Mouse (Mus musculus) C2C12 (cell line): ENCODE measurements around the gene Tmco4. TPM values are rescaled to one million over a fixed set of nuclear protein-coding genes. Genes with fewer than 3 reads are reported as not detected.

Experiments used
- H3K27me3 ChIP-seq: one replicate; pipeline ENCODE4 v1.6.1; 2011; ENCODE audit not compliant: control insufficient read depth, insufficient read depth, insufficient read length
- H3K36me3 ChIP-seq: one replicate; pipeline ENCODE4 v1.6.1; 2011; ENCODE audit not compliant: control insufficient read depth, insufficient read depth
- H3K4me3 ChIP-seq: one replicate; pipeline ENCODE4 v1.5.1; 2011; ENCODE audit warnings: mild to moderate bottlenecking, control low read depth; ENCODE audit not compliant: poor library complexity, insufficient read depth, severe bottlenecking
- H3K79me2 ChIP-seq: one replicate; pipeline ENCODE4 v1.6.1; 2011; ENCODE audit not compliant: control insufficient read depth, insufficient read depth
- H3K79me3 ChIP-seq: one replicate; pipeline ENCODE4 v1.6.1; 2011; ENCODE audit warnings: low read depth, control low read depth
- H3ac ChIP-seq: one replicate; pipeline ENCODE3; 2011; ENCODE audit warnings: low read depth; ENCODE audit not compliant: control insufficient read depth, insufficient read length
- CEBPB ChIP-seq: IDR thresholded peaks from one replicate; pipeline ENCODE4 v1.6.1; 2011; ENCODE audit warnings: low read depth, mild to moderate bottlenecking, control low read depth, moderate library complexity
- CTCF ChIP-seq: IDR thresholded peaks from one replicate; pipeline ENCODE4 v1.5.1; 2011; ENCODE audit not compliant: control insufficient read depth, insufficient read depth, insufficient read length
- FOSL1 ChIP-seq: IDR thresholded peaks from one replicate; pipeline ENCODE4 v1.8.0; 2011; ENCODE audit warnings: mild to moderate bottlenecking, low read length; ENCODE audit not compliant: poor library complexity, insufficient read depth, severe bottlenecking
- MAX ChIP-seq: IDR thresholded peaks from one replicate; pipeline ENCODE4 v1.6.1; 2011; ENCODE audit warnings: mild to moderate bottlenecking, control low read depth
- MYOD1 ChIP-seq: IDR thresholded peaks from one replicate; pipeline ENCODE4 v1.6.1; 2011; ENCODE audit warnings: low read depth; ENCODE audit not compliant: control insufficient read depth, insufficient read length
- MYOG ChIP-seq: IDR thresholded peaks from one replicate; pipeline ENCODE4 v1.6.1; 2011; ENCODE audit not compliant: control insufficient read depth, insufficient read length; ENCODE audit errors: extremely low read depth
- USF1 ChIP-seq: IDR thresholded peaks from one replicate; pipeline ENCODE4 v1.6.1; 2011; ENCODE audit warnings: low read depth, mild to moderate bottlenecking, control low read depth, moderate library complexity
- polyA plus RNA-seq: library from polyadenylated mRNA; unstranded; fragments of >200 nt; fragmentation: generic; extraction: Trizol; gene quantifications from one replicate; pipeline ENCODE4 v1.2.1, GENCODE M21; 2012; ENCODE audit warnings: missing spikeins

Tmco4 gene
- polyA plus RNA-seq, 1 experiment: 1.8 TPM

DNA sequence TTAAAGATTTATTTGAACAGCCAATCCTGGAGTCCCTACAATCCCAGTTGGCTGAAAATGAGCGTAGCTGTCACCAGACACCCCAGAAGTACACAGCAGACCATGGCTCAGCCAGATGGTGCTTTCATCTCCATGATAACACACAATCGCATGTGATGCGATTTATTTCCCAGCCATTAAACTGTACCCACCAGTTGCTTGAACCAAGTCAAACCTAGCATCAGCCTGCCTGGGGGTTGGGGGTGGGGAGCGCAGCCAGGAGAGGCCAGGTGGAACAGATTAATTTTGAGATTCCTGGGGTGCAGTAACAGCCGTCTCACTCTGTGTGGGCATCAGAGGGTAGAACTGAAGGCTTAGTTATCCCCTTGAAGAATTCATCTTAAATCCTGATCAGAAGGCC lies 73.7 kb downstream of the Tmco4 start:
- TF ChIP-seq MYOD1: no peak
- TF ChIP-seq CEBPB: no peak
- TF ChIP-seq USF1: no peak
- no peak for TF ChIP-seq FOSL1
- TF ChIP-seq CTCF: no peak
- TF ChIP-seq MYOG: no peak
- TF ChIP-seq MAX: no peak
- Histone ChIP-seq H3K4me3 (no peak overlapping the region), H3K79me3 (no peaks in the 10 kb centered on the region), H3K36me3 (no peaks in the 10 kb centered on the region), H3ac (no peak overlapping the region), H3K79me2 (no peaks in the 10 kb centered on the region), H3K27me3 (peaks cover 4% of the 10 kb centered on the region)

DNA sequence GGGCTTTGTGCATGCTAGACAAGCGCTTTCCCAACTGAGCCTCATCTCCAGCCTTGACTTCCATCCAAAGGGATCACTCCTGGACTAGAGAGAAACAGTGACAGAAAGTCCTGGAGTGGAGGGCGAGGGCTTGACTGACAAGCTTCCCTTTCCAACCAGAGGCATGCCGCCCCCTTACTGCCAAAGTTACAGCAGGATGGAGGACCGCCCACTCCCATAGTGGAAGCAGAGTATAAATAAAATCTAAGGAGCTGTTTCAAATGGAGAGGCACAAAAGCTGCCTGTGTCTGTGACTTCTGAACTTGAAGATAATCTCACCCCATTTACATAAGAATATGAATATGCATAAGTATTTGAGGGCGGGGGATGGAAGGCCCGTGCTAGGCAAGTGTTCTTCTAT lies 75.8 kb downstream of the Tmco4 start:
- TF ChIP-seq MAX (no peak), FOSL1 (no peak), USF1 (no peak), CTCF (no peak), CEBPB (no peak)
- H3K4me3 ChIP-seq: no peak overlapping the region
- H3K79me3 ChIP-seq: no peaks in the 10 kb centered on the region

DNA sequence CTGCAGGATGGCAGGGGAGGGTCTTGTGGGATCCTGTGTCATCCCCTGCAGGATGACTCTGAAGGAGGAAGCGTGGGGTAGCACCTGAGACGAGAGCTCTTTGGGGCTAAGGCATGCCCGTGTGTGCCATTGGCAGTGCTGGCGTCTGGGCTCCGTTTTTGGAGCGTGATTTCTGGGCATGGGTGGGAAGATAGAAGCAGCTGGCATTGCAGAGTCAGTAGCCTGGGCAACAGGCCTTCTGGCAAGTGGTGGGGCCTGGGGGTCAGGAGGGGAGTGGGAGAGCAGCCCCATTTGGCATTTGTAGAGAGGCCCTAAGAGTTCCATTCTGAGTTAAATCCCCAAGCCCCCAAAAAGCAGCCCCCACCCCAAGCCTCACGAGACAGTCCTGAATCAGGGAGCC lies 80.1 kb downstream of the Tmco4 start:
- H3K79me2 ChIP-seq: no peaks in the 10 kb centered on the region
- H3ac ChIP-seq: no peak overlapping the region
- H3K36me3 ChIP-seq: no peaks in the 10 kb centered on the region
- H3K79me3 ChIP-seq: no peaks in the 10 kb centered on the region
- no peak for TF ChIP-seq MYOG
- no peak for TF ChIP-seq CEBPB
- H3K27me3 ChIP-seq: peaks cover 32% of the 10 kb centered on the region
- H3K4me3 ChIP-seq: no peak overlapping the region

More for the DNA sequence above, 75.8 kb downstream of the Tmco4 start:
- H3K36me3 ChIP-seq: no peaks in the 10 kb centered on the region
- no peaks in the 10 kb centered on the region for H3K79me2 ChIP-seq
- H3K27me3 ChIP-seq: peaks cover 12% of the 10 kb centered on the region
- H3ac ChIP-seq: no peak overlapping the region

DNA sequence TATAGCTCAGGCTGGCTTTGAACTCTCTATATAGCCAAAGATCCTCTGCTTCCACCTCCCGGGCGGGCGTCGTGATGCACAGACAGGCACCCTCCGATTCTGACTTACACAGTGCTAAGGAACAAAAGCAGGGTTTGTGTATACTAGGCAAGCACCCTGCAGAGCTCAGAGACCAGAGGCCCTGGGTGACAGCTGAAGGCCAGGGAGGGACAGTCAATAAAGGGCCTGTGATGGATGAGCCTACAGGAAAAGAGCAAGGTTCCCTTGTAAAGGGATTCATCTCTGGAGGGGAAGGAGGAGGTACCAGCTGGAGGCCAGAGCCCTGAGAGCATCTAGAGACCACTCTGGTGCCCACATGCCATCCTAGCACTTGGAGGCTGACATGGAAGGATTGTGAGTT lies 80.7 kb downstream of the Tmco4 start:
- peaks cover 32% of the 10 kb centered on the region for H3K27me3 ChIP-seq

DNA sequence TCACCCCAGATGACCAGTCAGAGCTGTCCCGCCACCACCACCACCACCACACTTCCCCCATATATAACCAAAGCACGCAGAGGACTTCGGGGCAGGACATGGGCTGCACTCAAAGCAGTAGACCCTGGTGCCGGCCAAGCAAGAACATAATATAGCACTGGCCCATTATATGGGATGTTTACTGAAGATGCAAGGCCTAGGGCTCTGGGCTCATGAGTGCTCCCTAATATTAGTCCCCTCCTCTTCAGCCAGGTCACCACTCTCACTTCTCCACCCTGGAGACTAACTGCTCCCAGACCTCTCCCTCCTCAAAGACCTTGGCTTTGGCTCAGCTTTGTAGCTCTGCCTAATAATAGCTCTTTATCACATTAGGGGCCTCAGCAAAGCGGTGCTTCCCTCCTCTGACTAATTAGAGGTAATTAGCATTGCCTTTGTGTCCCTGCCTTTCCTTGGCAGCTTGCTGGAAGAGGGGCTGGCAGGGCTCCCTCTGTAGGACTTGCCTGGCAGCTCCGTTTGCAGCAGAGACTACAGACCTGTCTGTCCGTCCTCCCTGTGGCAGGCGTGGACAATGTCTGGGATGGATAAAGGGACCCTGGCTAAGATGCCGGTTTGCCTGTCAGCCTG lies 81.7 kb downstream of the Tmco4 start:
- Histone ChIP-seq H3K36me3 (no peaks in the 10 kb centered on the region), H3K79me3 (no peaks in the 10 kb centered on the region), H3K79me2 (no peaks in the 10 kb centered on the region), H3K27me3 (peaks cover 32% of the 10 kb centered on the region), H3K4me3 (no peak overlapping the region), H3ac (no peak overlapping the region)
- no peak for TF ChIP-seq MYOG
- no peak for TF ChIP-seq CEBPB
- TF ChIP-seq FOSL1: no peak
- TF ChIP-seq USF1: no peak
- TF ChIP-seq MYOD1: no peak

More for the DNA sequence above, 80.7 kb downstream of the Tmco4 start:
- TF ChIP-seq FOSL1 (no peak), MAX (no peak), MYOG (no peak), CTCF (no peak), CEBPB (no peak), USF1 (no peak), MYOD1 (no peak)
- Histone ChIP-seq H3K79me2 (no peaks in the 10 kb centered on the region), H3K4me3 (no peak overlapping the region), H3K79me3 (no peaks in the 10 kb centered on the region), H3ac (no peak overlapping the region), H3K36me3 (no peaks in the 10 kb centered on the region)

DNA sequence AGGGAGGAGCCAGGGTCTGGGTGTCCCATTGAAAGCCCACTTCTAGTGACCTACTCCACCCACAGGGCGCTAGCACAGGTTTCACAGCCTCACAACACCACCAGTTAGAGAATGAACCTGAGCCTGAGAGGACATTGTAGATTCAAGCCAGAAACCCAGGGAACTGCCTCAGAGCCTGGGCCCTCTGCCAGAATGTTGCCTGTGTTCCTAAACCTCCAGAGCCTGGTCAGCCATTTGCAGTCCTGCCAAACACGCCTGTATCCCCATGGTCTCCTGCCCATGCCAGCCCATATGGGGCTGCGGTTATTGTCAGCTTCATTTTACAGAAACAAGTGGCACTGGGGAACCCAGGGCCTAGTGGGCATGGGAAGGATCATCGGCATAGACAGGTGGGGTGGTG lies 82.6 kb downstream of the Tmco4 start:
- H3K36me3 ChIP-seq: no peaks in the 10 kb centered on the region
- H3K79me2 ChIP-seq: no peaks in the 10 kb centered on the region
- H3K4me3 ChIP-seq: no peak overlapping the region
- H3K79me3 ChIP-seq: no peaks in the 10 kb centered on the region
- H3ac ChIP-seq: no peak overlapping the region
- no peak for TF ChIP-seq MYOG
- no peak for TF ChIP-seq MYOD1
- TF ChIP-seq USF1: no peak
- TF ChIP-seq FOSL1: no peak
- TF ChIP-seq MAX: no peak
- TF ChIP-seq CEBPB: no peak
- no peak for TF ChIP-seq CTCF
- H3K27me3 ChIP-seq: peaks cover 32% of the 10 kb centered on the region
